ENCODE assay signal across 28 mouse cellular contexts in genomic region chr3:146304556-146305405, GRCm38 (mm10).
DNase-seq lines count a peak whose midpoint lies in the region; ATAC-seq lines count a peak whose summit lies in the region.
"Had no signal": no experiment of that assay in that cellular context is flagged by ENCODE, and none has a peak within 500 bp of the region (broad histone marks: within the 10 kb centered on the region; RNA-seq: fewer than 3 reads in every experiment).

No protein-coding gene starts in this region.

- no peak overlapping the region for H3K9ac ChIP-seq in intestine, embryonic 15.5 days
- H3K9ac ChIP-seq: embryonic facial prominence, embryonic 12.5 days; kidney, embryonic 15.5 days; liver, embryonic 12.5 days; liver, postnatal 0 days; neural tube, embryonic 12.5 days; stomach, embryonic 15.5 days had no signal

- DNase-seq in heart, adult 11 months, result peak; percentile 77
- no peak for DNase-seq in heart, adult 18-20 months
- DNase-seq in layer of hippocampus, postnatal 10 days (ENCODE audit: low spot score in 2 of 2), result peak; percentile 2 to 9
- DNase-seq in layer of hippocampus, postnatal 36 days, result no peak
- peak; percentile 14 for DNase-seq in MEL-GATA-1-ER (ENCODE audit: extremely low read depth, low read depth)
- no peak for DNase-seq in kidney, adult 11 months
- no peak for DNase-seq in lung, adult 18-20 months
- DNase-seq: adrenal gland, postnatal 14 days; cerebellum, adult 11-12 months; cerebellum, adult 9-11 months; embryo, embryonic 11 days; gastrocnemius, adult 2 months; kidney, adult 18-20 months; kidney, postnatal 25 days; left cerebral cortex, postnatal 4 days; liver, postnatal 0 days; right cerebral cortex, postnatal 25 days had no signal

- no peak overlapping the region for H3K4me3 ChIP-seq in intestine, embryonic 15.5 days (replicated peaks)
- H3K4me3 ChIP-seq: embryonic facial prominence, embryonic 12.5 days; gastrocnemius, adult 2 months; kidney, embryonic 15.5 days; liver, embryonic 12.5 days; myocyte; neural tube, embryonic 12.5 days; stomach, embryonic 15.5 days had no signal

- H3K27ac ChIP-seq in intestine, embryonic 15.5 days, result no peak overlapping the region
- H3K27ac ChIP-seq: embryonic facial prominence, embryonic 12.5 days; gastrocnemius, adult 2 months; kidney, embryonic 15.5 days; liver, embryonic 12.5 days; macrophage; neural tube, embryonic 12.5 days; stomach, embryonic 15.5 days had no signal

- H3K27me3 ChIP-seq in intestine, embryonic 15.5 days (replicated peaks), result no peaks in the 10 kb centered on the region
- H3K27me3 ChIP-seq: embryonic facial prominence, embryonic 12.5 days; liver, embryonic 12.5 days; neural tube, embryonic 12.5 days; stomach, embryonic 15.5 days had no signal

- peak; percentile 87 for ATAC-seq in intestine, embryonic 15.5 days
- ATAC-seq: forebrain, embryonic 16.5 days; liver, embryonic 12.5 days; liver, postnatal 0 days; lung, postnatal 0 days; midbrain, embryonic 16.5 days had no signal

- H3K9me3 ChIP-seq in intestine, embryonic 15.5 days, result no peaks in the 10 kb centered on the region
- H3K9me3 ChIP-seq: embryonic facial prominence, embryonic 12.5 days; kidney, embryonic 15.5 days; liver, embryonic 12.5 days; neural tube, embryonic 12.5 days; stomach, embryonic 15.5 days had no signal

- H3K4me1 ChIP-seq in intestine, embryonic 15.5 days (replicated peaks), result no peaks in the 10 kb centered on the region
- H3K4me1 ChIP-seq: embryonic facial prominence, embryonic 12.5 days; liver, embryonic 12.5 days; neural tube, embryonic 12.5 days; stomach, embryonic 15.5 days had no signal

- 59% methylated on average over 21 of the region's 21 CpGs for WGBS in intestine, embryonic 15.5 days

- H3K4me2 ChIP-seq in intestine, embryonic 15.5 days (replicated peaks), result peak overlapping the region; percentile 30
- H3K4me2 ChIP-seq: embryonic facial prominence, embryonic 12.5 days; kidney, embryonic 15.5 days; liver, embryonic 12.5 days; neural tube, embryonic 12.5 days; stomach, embryonic 15.5 days had no signal

- H3K36me3 ChIP-seq in intestine, embryonic 15.5 days, result no peaks in the 10 kb centered on the region
- H3K36me3 ChIP-seq: embryonic facial prominence, embryonic 12.5 days; kidney, embryonic 15.5 days; liver, embryonic 12.5 days; neural tube, embryonic 12.5 days; stomach, embryonic 15.5 days had no signal

Comparison
In these comparisons a context has a peak if more than half of its experiments do, and no peak if none do; other contexts are left out.
1. DNase-seq: peak in heart, adult 11 months (single experiment), layer of hippocampus, postnatal 10 days (2 of 2) and MEL-GATA-1-ER (single experiment); none in heart, adult 18-20 months (0 of 2), layer of hippocampus, postnatal 36 days (0 of 2), kidney, adult 11 months (single experiment) and lung, adult 18-20 months (0 of 2).